Mouse (Mus musculus) hindbrain, embryonic 13.5 days (tissue): Measurements from ENCODE around the gene Olfr1322. TPM values are rescaled to one million over a fixed set of nuclear protein-coding genes. Genes with fewer than 3 reads are reported as not detected.

ENCODE experiments used
- ATAC-seq: fragments of 200-750 bp; cut with Nextera tagmentation; 2 replicates; pipeline ENCODE4 v1.8.0; 2017; ENCODE audit warnings: moderate TSS enrichment; ENCODE audit not compliant: low FRiP score
- H3K27ac ChIP-seq: fragments of 300-500 bp; sonication (generic); 2 replicates; pipeline ENCODE4 v1.5.1; 2015; ENCODE audit warnings: inconsistent platforms, mild to moderate bottlenecking, moderate library complexity
- H3K27me3 ChIP-seq: fragments of 300-500 bp; sonication (generic); 2 replicates; pipeline ENCODE4 v1.6.1; 2015; ENCODE audit warnings: mild to moderate bottlenecking, inconsistent platforms
- H3K36me3 ChIP-seq: fragments of 300-500 bp; sonication (generic); 2 replicates; pipeline ENCODE4 v1.6.1; 2015; ENCODE audit warnings: mild to moderate bottlenecking, inconsistent platforms
- H3K4me1 ChIP-seq: fragments of 300-500 bp; sonication (generic); replicated peaks from 2 replicates; pipeline ENCODE4 v1.6.1; 2015; ENCODE audit warnings: inconsistent platforms
- H3K4me2 ChIP-seq: fragments of 300-500 bp; sonication (generic); 2 replicates; pipeline ENCODE4 v1.6.1; 2015; ENCODE audit warnings: inconsistent platforms, mild to moderate bottlenecking, moderate library complexity
- H3K4me3 ChIP-seq: fragments of 300-500 bp; sonication (generic); 2 replicates; pipeline ENCODE4 v1.5.1; 2015; ENCODE audit warnings: mild to moderate bottlenecking, inconsistent platforms
- H3K9ac ChIP-seq: fragments of 300-500 bp; sonication (generic); 2 replicates; pipeline ENCODE4 v1.6.1; 2015; ENCODE audit warnings: mild to moderate bottlenecking, inconsistent platforms
- H3K9me3 ChIP-seq: fragments of 300-500 bp; sonication (generic); 2 replicates; pipeline ENCODE4 v1.6.1; 2016; ENCODE audit warnings: inconsistent platforms
- WGBS: fragments of 180-500 bp; shearing (Covaris S2); methylation state at CpG from one replicate; pipeline ENCODE4 v1.1.7; 2015; 5-methylcytosine and 5-hydroxymethylcytosine counted together
- polyA plus RNA-seq: library from polyadenylated mRNA; unstranded; fragments of >200 nt; fragmentation: Nextera tagmentation; extraction: Ambion mirVana; gene quantifications from 2 replicates; pipeline ENCODE4 v1.2.1, GENCODE M21; 2015

Gene Olfr1322
- not detected in 2 replicates for polyA plus RNA-seq

- no peak within 1 kb of the TSS for H3K9ac ChIP-seq
- no peak within 1 kb of the TSS for H3K4me2 ChIP-seq
- no peaks in the 10 kb centered on the region for H3K4me1 ChIP-seq
- no peaks in the 10 kb centered on the region for H3K27me3 ChIP-seq
- H3K27ac ChIP-seq, result no peak within 1 kb of the TSS
- H3K9me3 ChIP-seq, result no peaks in the 10 kb centered on the region
- 88% methylated on average over 2 of the region's 2 CpGs for whole genome bisulfite sequencing
- no peaks in the 10 kb centered on the region for H3K36me3 ChIP-seq
- no peak for ATAC-seq
- no peak within 1 kb of the TSS for H3K4me3 ChIP-seq
These were observed at the start of gene Olfr1322 for GRCm38 (mm10) chrX:49891383-49891782. Olfr1322 (minus strand) TSS chrX:49891483.

DNA sequence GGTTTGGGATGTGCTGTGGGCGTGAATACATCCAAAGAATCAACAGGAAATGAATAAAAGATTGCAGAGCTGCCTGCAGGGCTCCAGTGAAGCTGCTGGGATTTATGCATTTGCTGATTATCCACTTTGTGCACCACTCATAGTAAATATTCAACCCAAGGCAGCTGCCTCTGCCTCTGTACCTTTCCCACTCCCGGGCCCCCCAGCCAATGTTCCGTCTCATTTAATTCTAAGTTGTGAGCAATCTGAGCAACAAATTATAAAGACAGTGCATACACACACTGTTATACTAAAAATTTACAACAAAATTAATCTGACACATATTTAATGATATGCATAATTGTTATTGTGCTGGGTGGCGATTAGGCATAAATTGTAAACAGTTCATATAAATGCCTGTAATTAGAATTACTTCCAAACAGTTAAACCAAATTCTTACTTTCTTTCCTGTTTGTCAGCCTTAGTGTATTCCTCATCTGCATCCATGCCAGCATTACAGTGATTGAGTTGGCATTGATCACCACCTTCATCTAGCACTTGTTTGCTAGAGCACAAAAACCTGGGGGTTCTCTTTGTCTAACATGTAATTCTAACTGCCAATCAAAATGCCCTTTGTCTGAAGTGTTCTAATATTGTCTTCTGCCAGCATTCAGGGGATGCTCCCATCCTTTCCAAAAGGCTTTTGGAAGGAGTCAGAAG is 13.5 kb downstream of the Olfr1322 start:
- Histone ChIP-seq H3K4me2 (no peak overlapping the region), H3K27ac (no peak overlapping the region), H3K9ac (no peak overlapping the region), H3K4me3 (no peak overlapping the region), H3K27me3 (no peaks in the 10 kb centered on the region), H3K4me1 (no peaks in the 10 kb centered on the region), H3K36me3 (no peaks in the 10 kb centered on the region), H3K9me3 (no peaks in the 10 kb centered on the region)
- 81% methylated on average over 4 of the region's 4 CpGs for WGBS
- no peak for ATAC-seq

Other genes with a start within 250 kb of the Olfr1322 start
- gene Olfr1320, start 219.2 kb downstream of the Olfr1322 start, polyA plus RNA-seq, result not detected in 2 replicates
- gene Olfr1321, start 156.4 kb downstream of the Olfr1322 start, polyA plus RNA-seq, result not detected in 2 replicates
- 7.0 and 7.9 TPM in 2 replicates for gene Igsf1, start 93.7 kb downstream of the Olfr1322 start, polyA plus RNA-seq
- not detected in 2 replicates for gene Olfr1323, start 127.9 kb upstream of the Olfr1322 start, polyA plus RNA-seq